8 mouse cellular contexts compared by ENCODE assay signal in the genomic region with DNA sequence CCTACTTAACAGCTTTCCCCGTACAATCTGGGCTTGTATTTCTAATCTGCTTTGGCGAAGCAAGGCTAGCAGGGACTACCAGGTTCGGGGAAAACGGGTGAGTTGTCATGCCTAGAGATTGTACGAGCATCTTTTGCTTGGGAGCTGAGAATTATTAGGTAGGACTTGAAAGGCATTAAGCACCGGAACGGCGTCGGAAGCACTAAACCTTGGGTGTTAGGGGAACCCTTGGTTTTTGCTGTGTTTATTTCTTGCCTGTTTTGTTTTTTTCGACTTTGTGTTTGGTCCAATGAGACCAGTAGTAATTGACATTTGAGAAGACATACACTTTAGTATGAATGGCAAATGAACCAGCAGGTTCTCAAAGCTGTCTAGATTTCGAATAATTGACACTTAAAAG. TPM values are rescaled to one million over a fixed set of nuclear protein-coding genes. Genes with fewer than 3 reads are reported as not detected.
DNase-seq lines count a peak whose midpoint lies in the region; ATAC-seq and TF ChIP-seq lines count a peak whose summit lies in the region.

No protein-coding gene starts in this region.

- H3K9ac ChIP-seq in liver, embryonic 12.5 days, result peak overlapping the region; percentile 100

- H3K4me2 ChIP-seq in liver, embryonic 12.5 days, result peak overlapping the region; percentile 81

- H3K27me3 ChIP-seq in cerebellum, adult 2 months (ENCODE audit: control insufficient read depth, insufficient read depth, low read length), result no peaks in the 10 kb centered on the region
- no peaks in the 10 kb centered on the region for H3K27me3 ChIP-seq in testis, adult 2 months (ENCODE audit: control insufficient read depth, insufficient read depth, low read length)
- no peaks in the 10 kb centered on the region for H3K27me3 ChIP-seq in liver, embryonic 12.5 days (replicated peaks)

- no peaks in the 10 kb centered on the region for H3K9me3 ChIP-seq in liver, embryonic 12.5 days (replicated peaks)

- WGBS in cerebellum, adult 2 months, result 2% methylated on average over 11 of the region's 11 CpGs
- 2% methylated on average over 11 of the region's 11 CpGs for WGBS in liver, embryonic 12.5 days (ENCODE audit: insufficient replicate concordance)

- H3K27ac ChIP-seq in cerebellum, adult 2 months (ENCODE audit: insufficient read depth, low read length), result no peak overlapping the region
- H3K27ac ChIP-seq in testis, adult 2 months (ENCODE audit: control insufficient read depth, insufficient read depth, low read depth, low read length), result peak overlapping the region; percentile 87
- peak overlapping the region; percentile 99 for H3K27ac ChIP-seq in liver, embryonic 12.5 days

- ATAC-seq in liver, embryonic 12.5 days, result no peak
- ATAC-seq in megakaryocyte-erythroid progenitor cell, adult 5-6 weeks (replicated peaks; ENCODE audit: low FRiP score, low TSS enrichment, poor library complexity, severe bottlenecking), result no peak
- no peak for ATAC-seq in inflammation-experienced regulatory T-cells, adult 6 months

- H3K36me3 ChIP-seq in testis, adult 2 months (ENCODE audit: control insufficient read depth, insufficient read depth, low read length), result no peaks in the 10 kb centered on the region
- H3K36me3 ChIP-seq in liver, embryonic 12.5 days, result peaks cover 1% of the 10 kb centered on the region

- no peak for TF ChIP-seq POLR2A in cerebellum, adult 2 months (IDR thresholded peaks at IDR 0.05; ENCODE audit: borderline replicate concordance, insufficient read depth, low read length)
- no peak for TF ChIP-seq POLR2A in testis, adult 2 months (IDR thresholded peaks at IDR 0.05; ENCODE audit: control insufficient read depth, low read depth, low read length)

- H3K4me1 ChIP-seq in cerebellum, adult 2 months (ENCODE audit: control insufficient read depth, insufficient read depth, low read length), result no peaks in the 10 kb centered on the region; the same call in 1 of the 2 replicates
- peaks cover 5% of the 10 kb centered on the region; the same call in 1 of the 2 replicates for H3K4me1 ChIP-seq in testis, adult 2 months (ENCODE audit: control insufficient read depth, insufficient read depth, low read length)
- peaks cover 59% of the 10 kb centered on the region for H3K4me1 ChIP-seq in liver, embryonic 12.5 days

- TF ChIP-seq CTCF in cerebellum, adult 2 months (IDR thresholded peaks at IDR 0.05; ENCODE audit: borderline replicate concordance, insufficient read depth, low read depth, low read length), result no peak
- no peak for TF ChIP-seq CTCF in testis, adult 2 months (IDR thresholded peaks at IDR 0.05; ENCODE audit: control insufficient read depth, insufficient read depth, insufficient replicate concordance, low read depth, low read length)

- peak overlapping the region; percentile 73 for H3K4me3 ChIP-seq in cerebellum, adult 2 months (replicated peaks; ENCODE audit: insufficient read depth, low read depth, low read length)
- peak overlapping the region; percentile 98 for H3K4me3 ChIP-seq in testis, adult 2 months (ENCODE audit: control insufficient read depth, low read depth, low read length)
- peak overlapping the region; percentile 98 for H3K4me3 ChIP-seq in liver, embryonic 12.5 days

- peak in 1 of 2 experiments; percentile 18 for DNase-seq in cerebellum, adult 2 months
- DNase-seq in cerebellum, adult 8-10 months, result no peak
- no peak for DNase-seq in testis, postnatal 10 days (ENCODE audit: low spot score)
- no peak for DNase-seq in right cerebral cortex, postnatal 36 days (ENCODE audit: low spot score in 2 of 2)

RNA-seq across cellular contexts. Expression of a gene that starts 1.1 kb away (rescaled TPM):
- 77.6 and 81.9 TPM in 2 replicates for polyA plus RNA-seq in cerebellum, adult 2 months (2012; rRNA removed)
- 41.6 and 44.1 TPM in 2 replicates for polyA plus RNA-seq in testis, adult 2 months (2012; rRNA removed)
- 94.9 and 97.5 TPM in 2 replicates for polyA plus RNA-seq in liver, embryonic 12.5 days (2016; fragmentation: Nextera tagmentation; extraction: Ambion mirVana)
- total RNA-seq in megakaryocyte-erythroid progenitor cell, adult 5-6 weeks (2014; fragmentation: Nextera tagmentation), result 74.7 and 95.5 TPM in 2 replicates
- total RNA-seq in megakaryocyte-erythroid progenitor cell, adult 5-6 weeks (2017), result 89.4 and 114 TPM in 2 replicates
- 10 to 100 TPM in 2 of 3 experiments, 1 to 10 TPM in 1; 9.8 to 19.5 (median 15.4) TPM for polyA plus RNA-seq in inflammation-experienced regulatory T-cells, adult 6 months (2017; shearing (Covaris generic))

RNA-seq across cellular contexts. Expression of a gene that starts 31.3 kb away (rescaled TPM):
- 41.0 and 43.8 TPM in 2 replicates for polyA plus RNA-seq in cerebellum, adult 2 months (2012; rRNA removed)
- 17.2 and 19.3 TPM in 2 replicates for polyA plus RNA-seq in testis, adult 2 months (2012; rRNA removed)
- 44.4 and 49.4 TPM in 2 replicates for polyA plus RNA-seq in liver, embryonic 12.5 days (2016; fragmentation: Nextera tagmentation; extraction: Ambion mirVana)
- 77.8 and 78.9 TPM in 2 replicates for total RNA-seq in megakaryocyte-erythroid progenitor cell, adult 5-6 weeks (2014; fragmentation: Nextera tagmentation)
- 25.5 and 63.1 TPM in 2 replicates for total RNA-seq in megakaryocyte-erythroid progenitor cell, adult 5-6 weeks (2017)
- 10 to 100 TPM; 12.9 to 28.6 (median 22.3) TPM for polyA plus RNA-seq in inflammation-experienced regulatory T-cells, adult 6 months (2017; shearing (Covaris generic))

RNA-seq across cellular contexts. Expression of a gene that starts 36.5 kb away (rescaled TPM):
- polyA plus RNA-seq in cerebellum, adult 2 months (2012; rRNA removed), result 46.1 and 47.3 TPM in 2 replicates
- 2.5 and 3.1 TPM in 2 replicates for polyA plus RNA-seq in testis, adult 2 months (2012; rRNA removed)
- 2.7 and 2.8 TPM in 2 replicates for polyA plus RNA-seq in liver, embryonic 12.5 days (2016; fragmentation: Nextera tagmentation; extraction: Ambion mirVana)
- total RNA-seq in megakaryocyte-erythroid progenitor cell, adult 5-6 weeks (2014; fragmentation: Nextera tagmentation), result not detected in 2 replicates
- total RNA-seq in megakaryocyte-erythroid progenitor cell, adult 5-6 weeks (2017), result not detected in 2 replicates
- not detected for polyA plus RNA-seq in inflammation-experienced regulatory T-cells, adult 6 months (2017; shearing (Covaris generic))

RNA-seq across cellular contexts. Expression of a gene that starts 47.0 kb away (rescaled TPM):
- polyA plus RNA-seq in cerebellum, adult 2 months (2012; rRNA removed), result 26.3 and 29.5 TPM in 2 replicates
- 11.2 and 13.3 TPM in 2 replicates for polyA plus RNA-seq in testis, adult 2 months (2012; rRNA removed)
- 0.81 and 1.3 TPM in 2 replicates for polyA plus RNA-seq in liver, embryonic 12.5 days (2016; fragmentation: Nextera tagmentation; extraction: Ambion mirVana)
- not detected in 2 replicates for total RNA-seq in megakaryocyte-erythroid progenitor cell, adult 5-6 weeks (2014; fragmentation: Nextera tagmentation)
- total RNA-seq in megakaryocyte-erythroid progenitor cell, adult 5-6 weeks (2017), result 0.80 TPM in 1 of 2 replicates, not detected in the other
- not detected for polyA plus RNA-seq in inflammation-experienced regulatory T-cells, adult 6 months (2017; shearing (Covaris generic))

Comparison
In these comparisons a context has a peak if more than half of its experiments do, and no peak if none do; other contexts are left out.
1. RNA of a gene that starts 36.5 kb away (polyA plus RNA-seq): 46.1 to 47.3 TPM in cerebellum, adult 2 months; 2.7 to 2.8 TPM in liver, embryonic 12.5 days, 2.5 to 3.1 TPM in testis, adult 2 months and not detected in inflammation-experienced regulatory T-cells, adult 6 months; every median in the first group is over 10 times any median in the second.
2. Peak in every context shown above with its lines, with median percentiles within 50 percentile points of each other: H3K4me3 ChIP-seq.